Mouse (Mus musculus) inflammation-experienced regulatory T-cells, adult 6 months (primary cell): ENCODE results near the gene Proser3. TPM values are rescaled to one million over a fixed set of nuclear protein-coding genes. Genes with fewer than 3 reads are reported as not detected.

Experiments used
- polyA plus RNA-seq, 3 experiments: library from polyadenylated mRNA; unstranded; fragments of 100-300 nt; shearing (Covaris generic); gene quantifications; one replicate each; pipeline ENCODE4 v1.2.1; 2017

The Proser3 gene
- polyA plus RNA-seq, 3 experiments from 2014 or later, result 2.8 to 4.5 (median 4.0) TPM

Other genes starting within 250 kb of the Proser3 start
- 100 to 1,000 TPM in 2 of 3 experiments, 10 to 100 TPM in 1; 69.8 to 178 (median 155) TPM for gene Alkbh6, start 243.6 kb downstream of the Proser3 start, polyA plus RNA-seq
- gene Syne4, start 237.5 kb downstream of the Proser3 start, polyA plus RNA-seq, result 10 to 100 TPM in 1 of 3 experiments, 1 to 10 TPM in 2; 4.3 to 14.7 (median 6.4) TPM
- not detected for gene E130208F15Rik, start 230.6 kb downstream of the Proser3 start, polyA plus RNA-seq
- gene Sdhaf1, start 228.4 kb downstream of the Proser3 start, polyA plus RNA-seq, result 1 to 10 TPM; 2.0 to 6.1 (median 3.9) TPM
- not detected for gene Lrfn3, start 189.5 kb downstream of the Proser3 start, polyA plus RNA-seq
- 10 to 100 TPM in 1 of 3 experiments, 1 to 10 TPM in 1, under 1 TPM in 1; 0.79 to 15.0 (median 2.2) TPM for gene Tyrobp, start 138.5 kb downstream of the Proser3 start, polyA plus RNA-seq
- gene Hcst, start 132.4 kb downstream of the Proser3 start, polyA plus RNA-seq, result 100 to 1,000 TPM; 484 to 574 (median 552) TPM
- 10 to 100 TPM; 37.3 to 50.8 (median 41.1) TPM for gene Nfkbid, start 130.6 kb downstream of the Proser3 start, polyA plus RNA-seq
- 1 to 10 TPM; 6.0 to 7.4 (median 6.0) TPM for gene Aplp1, start 106.8 kb downstream of the Proser3 start, polyA plus RNA-seq
- not detected for gene Kirrel2, start 94.6 kb downstream of the Proser3 start, polyA plus RNA-seq
- under 1 TPM in 1 of 3 experiments, not detected in 2; 0.11 TPM for gene Nphs1, start 94.0 kb downstream of the Proser3 start, polyA plus RNA-seq
- not detected for gene Prodh2, start 58.7 kb downstream of the Proser3 start, polyA plus RNA-seq
- 1 to 10 TPM in 1 of 3 experiments, under 1 TPM in 2; 0.28 to 1.1 (median 0.91) TPM for gene Arhgap33, start 17.2 kb downstream of the Proser3 start, polyA plus RNA-seq
- gene Hspb6, start 121 bp downstream of the Proser3 start, polyA plus RNA-seq, result 1 to 10 TPM; 2.7 to 3.6 (median 2.8) TPM
- gene Lin37, start 7.5 kb upstream of the Proser3 start, polyA plus RNA-seq, result 100 to 1,000 TPM in 2 of 3 experiments, 10 to 100 TPM in 1; 94.5 to 112 (median 109) TPM
- gene U2af1l4, start 11.0 kb upstream of the Proser3 start, polyA plus RNA-seq, result 10 to 100 TPM; 56.1 to 60.5 (median 60.0) TPM
- 10 to 100 TPM; 45.7 to 85.3 (median 82.8) TPM for gene Gm49396, start 11.0 kb upstream of the Proser3 start, polyA plus RNA-seq
- gene Psenen, start 11.3 kb upstream of the Proser3 start, polyA plus RNA-seq, result 100 to 1,000 TPM; 271 to 363 (median 299) TPM
- 100 to 1,000 TPM; 118 to 196 (median 157) TPM for gene Igflr1, start 13.1 kb upstream of the Proser3 start, polyA plus RNA-seq
- gene Kmt2b, start 36.4 kb upstream of the Proser3 start, polyA plus RNA-seq, result 10 to 100 TPM; 15.7 to 23.0 (median 22.6) TPM
- 10 to 100 TPM; 11.7 to 28.7 (median 11.9) TPM for gene Zbtb32, start 46.6 kb upstream of the Proser3 start, polyA plus RNA-seq
- gene Upk1a, start 60.5 kb upstream of the Proser3 start, polyA plus RNA-seq, result 1 to 10 TPM in 2 of 3 experiments, under 1 TPM in 1; 0.47 to 3.1 (median 1.5) TPM
- gene Cox6b1, start 73.9 kb upstream of the Proser3 start, polyA plus RNA-seq, result 100 to 1,000 TPM; 376 to 780 (median 668) TPM
- gene Etv2, start 83.6 kb upstream of the Proser3 start, polyA plus RNA-seq, result not detected
- 10 to 100 TPM; 21.7 to 30.7 (median 28.0) TPM for gene Rbm42, start 98.0 kb upstream of the Proser3 start, polyA plus RNA-seq
- 10 to 100 TPM; 23.9 to 33.9 (median 26.4) TPM for gene Haus5, start 112.7 kb upstream of the Proser3 start, polyA plus RNA-seq
- not detected for gene Pmis2, start 119.3 kb upstream of the Proser3 start, polyA plus RNA-seq
- gene 2200002J24Rik, start 146.6 kb upstream of the Proser3 start, polyA plus RNA-seq, result not detected
- not detected for gene Atp4a, start 159.9 kb upstream of the Proser3 start, polyA plus RNA-seq
- gene Tmem147, start 177.2 kb upstream of the Proser3 start, polyA plus RNA-seq, result 10 to 100 TPM; 43.1 to 55.2 (median 48.6) TPM
- gene Gapdhs, start 191.4 kb upstream of the Proser3 start, polyA plus RNA-seq, result under 1 TPM in 2 of 3 experiments, not detected in 1; 0.39 to 0.46 TPM
- gene Sbsn, start 199.2 kb upstream of the Proser3 start, polyA plus RNA-seq, result 1 to 10 TPM in 2 of 3 experiments, not detected in 1; 1.5 to 1.6 TPM
- not detected for gene Dmkn, start 211.5 kb upstream of the Proser3 start, polyA plus RNA-seq
- gene Krtdap, start 235.6 kb upstream of the Proser3 start, polyA plus RNA-seq, result not detected